Mouse (Mus musculus): Measurements from ENCODE around the gene Ube3b. TPM values are rescaled to one million over a fixed set of nuclear protein-coding genes. Genes with fewer than 3 reads are reported as not detected.

Gene Ube3b
- polyA plus RNA-seq, 1 experiment from 2014 or later, result 59.4 TPM

DNA sequence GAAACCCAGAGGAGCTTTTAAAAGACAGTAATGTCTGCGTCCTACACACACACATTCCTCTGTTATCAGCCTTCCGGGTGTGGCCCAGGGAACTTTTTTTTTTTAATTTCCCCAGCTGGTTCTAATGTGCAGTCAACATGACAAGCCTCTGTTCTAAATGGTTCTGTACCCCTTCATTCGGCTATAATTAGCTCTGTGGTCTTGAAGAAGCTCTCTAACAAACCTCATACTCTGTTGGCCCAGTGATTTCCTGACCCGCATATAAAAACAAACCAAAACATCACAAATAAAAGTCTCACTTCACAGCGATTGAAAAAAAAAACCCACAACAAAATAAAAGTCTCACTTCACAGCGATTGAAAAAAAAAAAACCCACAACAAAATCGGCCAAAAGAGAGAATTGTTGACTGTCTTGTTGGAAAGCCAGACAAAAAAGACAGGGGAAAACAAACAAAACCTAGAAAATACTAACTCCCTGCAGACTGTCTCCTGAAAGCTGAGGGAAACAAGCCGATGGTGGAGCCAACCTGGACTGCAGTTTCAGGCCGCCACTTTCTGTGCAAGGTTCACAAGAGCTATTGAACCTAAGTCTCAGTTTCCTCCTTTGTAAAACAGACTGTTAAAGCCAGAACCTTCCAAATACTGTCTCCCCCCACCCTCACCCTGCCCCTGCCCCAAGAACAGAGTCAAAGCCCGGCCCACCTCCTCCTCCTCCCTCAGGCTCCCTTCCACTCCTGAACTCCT lies 2.1 kb upstream of the Ube3b start:
- H3K9me3 ChIP-seq, result no peaks in the 10 kb centered on the region
- H3K9ac ChIP-seq (replicated peaks), result peak overlapping the region; percentile 93; the same call in 1 of the 2 replicates
- peak overlapping the region; percentile 85 for H3K4me2 ChIP-seq (replicated peaks)
- peaks cover 41% of the 10 kb centered on the region for H3K4me1 ChIP-seq
- H3K4me3 ChIP-seq, result peak overlapping the region; percentile 88
- no peak for ATAC-seq (ENCODE audit: low FRiP score, low read depth)
- 78% methylated on average over 10 of the region's 10 CpGs for WGBS
- H3K36me3 ChIP-seq, result peaks cover 30% of the 10 kb centered on the region
- H3K27me3 ChIP-seq, result no peaks in the 10 kb centered on the region
- 0 out of 2 replicates have a peak overlapping the region, but pooled peaks have one; percentile 35 for H3K27ac ChIP-seq (replicated peaks)

DNA sequence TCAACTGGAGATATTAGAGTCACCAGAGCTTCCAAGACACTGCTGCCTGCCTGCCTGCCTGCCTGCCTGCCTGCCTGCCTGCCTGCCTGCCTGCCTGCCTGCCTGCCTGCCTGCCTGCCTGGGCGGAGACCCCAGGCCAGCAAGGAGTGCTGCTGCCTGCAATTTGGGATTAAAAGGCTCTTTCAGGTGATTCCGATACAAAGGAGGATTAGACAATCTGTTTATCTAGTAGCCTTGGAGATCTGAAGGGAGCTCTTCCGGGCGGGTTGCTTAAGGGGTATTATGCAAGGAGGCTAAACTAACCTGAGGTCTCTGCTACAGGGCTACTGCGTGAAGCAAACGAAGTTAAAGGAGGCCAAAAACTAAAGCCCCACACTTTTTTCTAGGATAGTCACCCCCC lies 1.5 kb upstream of the Ube3b start:
- H3K27ac ChIP-seq (replicated peaks), result 0 out of 2 replicates have a peak overlapping the region, but pooled peaks have one; percentile 35
- H3K9me3 ChIP-seq, result no peaks in the 10 kb centered on the region

GRCm38 (mm10) chr5:114379763-114380162 lies 644 bp upstream of the Ube3b start:
- Histone ChIP-seq H3K4me3 (peak overlapping the region; percentile 88), H3K27me3 (no peaks in the 10 kb centered on the region), H3K36me3 (peaks cover 22% of the 10 kb centered on the region), H3K9ac (replicated peaks) (peak overlapping the region; percentile 93), H3K4me2 (replicated peaks) (peak overlapping the region; percentile 85), H3K27ac (replicated peaks) (peak overlapping the region; percentile 90), H3K9me3 (no peaks in the 10 kb centered on the region), H3K4me1 (peaks cover 38% of the 10 kb centered on the region)
- 2% methylated on average over 20 of the region's 20 CpGs for WGBS
- ATAC-seq (ENCODE audit: low FRiP score, low read depth), result peak; percentile 61

More for the DNA sequence above, 1.5 kb upstream of the Ube3b start:
- no peaks in the 10 kb centered on the region for H3K27me3 ChIP-seq
- peak overlapping the region; percentile 85 for H3K4me2 ChIP-seq (replicated peaks)
- H3K4me1 ChIP-seq, result peaks cover 38% of the 10 kb centered on the region
- H3K4me3 ChIP-seq, result peak overlapping the region; percentile 88
- H3K36me3 ChIP-seq, result peaks cover 24% of the 10 kb centered on the region
- ATAC-seq (ENCODE audit: low FRiP score, low read depth), result no peak
- WGBS, result 21% methylated on average over 6 of the region's 6 CpGs
- H3K9ac ChIP-seq (replicated peaks), result peak overlapping the region; percentile 93

DNA sequence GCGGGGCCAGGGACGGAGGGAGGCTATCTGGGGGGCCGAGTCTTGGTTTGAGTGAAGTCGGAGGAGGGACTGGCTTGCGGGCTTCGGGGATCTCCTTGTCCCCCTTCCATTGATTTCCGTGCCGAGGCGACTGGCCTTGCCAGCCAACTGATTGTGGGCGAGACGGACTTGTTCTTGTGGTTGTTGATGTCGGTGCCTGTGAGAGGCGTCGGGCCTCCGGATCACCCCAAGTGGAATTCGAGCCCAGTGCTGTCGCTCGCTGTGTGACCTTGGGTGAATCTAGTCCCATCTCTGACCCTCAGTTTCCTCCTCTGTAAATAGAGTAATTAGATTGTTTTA lies 575 bp downstream of the Ube3b start:
- peak overlapping the region; percentile 85 for H3K4me2 ChIP-seq (replicated peaks)
- H3K36me3 ChIP-seq, result peaks cover 23% of the 10 kb centered on the region
- ATAC-seq (ENCODE audit: low FRiP score, low read depth), result no peak
- H3K27ac ChIP-seq (replicated peaks), result peak overlapping the region; percentile 90
- peak overlapping the region; percentile 93 for H3K9ac ChIP-seq (replicated peaks)
- H3K4me1 ChIP-seq, result peaks cover 38% of the 10 kb centered on the region
- peak overlapping the region; percentile 88 for H3K4me3 ChIP-seq
- 0% methylated on average over 17 of the region's 18 CpGs for WGBS
- no peaks in the 10 kb centered on the region for H3K27me3 ChIP-seq
- no peaks in the 10 kb centered on the region for H3K9me3 ChIP-seq

GRCm38 (mm10) chr5:114383184-114383904 lies 2.9 kb downstream of the Ube3b start:
- H3K4me1 ChIP-seq, result peaks cover 26% of the 10 kb centered on the region
- no peaks in the 10 kb centered on the region for H3K9me3 ChIP-seq
- ATAC-seq (ENCODE audit: low FRiP score, low read depth), result no peak
- no peak overlapping the region for H3K27ac ChIP-seq (replicated peaks)
- H3K4me3 ChIP-seq, result no peak overlapping the region
- H3K4me2 ChIP-seq (replicated peaks), result no peak overlapping the region
- H3K9ac ChIP-seq (replicated peaks), result no peak overlapping the region
- WGBS, result 74% methylated on average over 9 of the region's 9 CpGs
- no peaks in the 10 kb centered on the region for H3K27me3 ChIP-seq
- peaks cover 43% of the 10 kb centered on the region for H3K36me3 ChIP-seq

DNA sequence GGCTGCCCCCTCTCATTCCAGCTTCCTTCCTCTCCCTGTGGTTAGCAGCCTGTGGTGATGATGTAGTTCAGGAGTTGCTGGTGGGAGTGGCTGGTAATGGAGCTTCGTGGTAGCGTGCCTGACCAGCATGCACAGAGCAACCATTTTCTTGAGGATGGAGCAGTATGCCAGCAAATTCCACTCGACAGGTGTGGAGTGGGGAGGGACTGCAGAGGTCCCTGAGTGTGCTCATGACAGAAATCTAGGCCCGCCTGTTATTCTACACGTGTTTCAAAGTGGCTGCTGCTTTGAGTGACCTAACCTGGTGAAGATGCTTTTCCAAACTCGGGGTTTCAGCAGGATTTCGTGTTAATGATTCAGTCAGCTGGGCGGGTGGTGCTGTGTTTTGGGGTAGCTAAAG lies 4.0 kb downstream of the Ube3b start:
- no peak for ATAC-seq (ENCODE audit: low FRiP score, low read depth)
- Histone ChIP-seq H3K9ac (replicated peaks) (no peak overlapping the region), H3K9me3 (no peaks in the 10 kb centered on the region), H3K4me2 (replicated peaks) (no peak overlapping the region), H3K36me3 (peaks cover 54% of the 10 kb centered on the region), H3K4me3 (no peak overlapping the region), H3K27me3 (no peaks in the 10 kb centered on the region), H3K27ac (replicated peaks) (no peak overlapping the region), H3K4me1 (peaks cover 15% of the 10 kb centered on the region)
- WGBS, result 95% methylated on average over 8 of the region's 8 CpGs

- Histone ChIP-seq H3K9me3 (no peaks in the 10 kb centered on the region), H3K27ac (replicated peaks) (no peak overlapping the region), H3K4me2 (replicated peaks) (no peak overlapping the region), H3K27me3 (no peaks in the 10 kb centered on the region), H3K4me3 (no peak overlapping the region), H3K9ac (replicated peaks) (no peak overlapping the region), H3K4me1 (no peaks in the 10 kb centered on the region), H3K36me3 (peaks cover 98% of the 10 kb centered on the region)
- 88% methylated on average over 9 of the region's 9 CpGs for WGBS
- no peak for ATAC-seq (ENCODE audit: low FRiP score, low read depth)
Observed at GRCm38 (mm10) chr5:114393169-114393568, 12.8 kb downstream of the Ube3b start.

GRCm38 (mm10) chr5:114406592-114406991 lies 26.2 kb downstream of the Ube3b start:
- Histone ChIP-seq H3K27me3 (no peaks in the 10 kb centered on the region), H3K4me2 (replicated peaks) (no peak overlapping the region), H3K4me3 (no peak overlapping the region), H3K9ac (replicated peaks) (no peak overlapping the region), H3K27ac (replicated peaks) (no peak overlapping the region), H3K4me1 (no peaks in the 10 kb centered on the region), H3K9me3 (no peaks in the 10 kb centered on the region), H3K36me3 (peaks cover 100% of the 10 kb centered on the region)
- WGBS, result 90% methylated on average over 14 of the region's 14 CpGs
- ATAC-seq (ENCODE audit: low FRiP score, low read depth), result no peak

DNA sequence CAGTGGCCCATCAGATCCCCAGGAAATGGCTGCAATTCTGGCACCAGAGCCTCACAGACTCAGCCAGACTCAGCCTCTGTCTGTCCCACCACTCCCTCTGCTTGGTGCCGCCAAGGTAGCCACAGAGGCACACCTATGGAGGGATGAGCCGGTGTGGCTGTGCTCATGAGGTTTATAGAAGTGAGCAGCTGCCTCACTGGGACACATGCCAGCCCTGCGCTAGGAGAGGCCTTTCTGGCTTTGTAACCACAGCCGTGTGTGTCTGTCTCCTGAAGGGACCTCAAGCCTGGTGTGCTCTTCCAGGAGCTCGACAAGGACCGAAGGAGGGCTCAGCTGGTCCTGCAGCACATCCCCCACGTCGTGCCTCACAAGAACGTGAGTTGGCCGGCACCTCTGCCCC lies 26.9 kb downstream of the Ube3b start:
- no peak overlapping the region for H3K4me3 ChIP-seq
- WGBS, result 94% methylated on average over 10 of the region's 10 CpGs
- no peak overlapping the region for H3K4me2 ChIP-seq (replicated peaks)
- H3K9ac ChIP-seq (replicated peaks), result no peak overlapping the region
- no peak for ATAC-seq (ENCODE audit: low FRiP score, low read depth)
- H3K27ac ChIP-seq (replicated peaks), result no peak overlapping the region
- peaks cover 100% of the 10 kb centered on the region for H3K36me3 ChIP-seq
- H3K4me1 ChIP-seq, result no peaks in the 10 kb centered on the region
- no peaks in the 10 kb centered on the region for H3K27me3 ChIP-seq
- H3K9me3 ChIP-seq, result no peaks in the 10 kb centered on the region

GRCm38 (mm10) chr5:114407810-114408209 lies 27.4 kb downstream of the Ube3b start:
- Histone ChIP-seq H3K9me3 (no peaks in the 10 kb centered on the region), H3K4me3 (no peak overlapping the region), H3K27ac (replicated peaks) (no peak overlapping the region), H3K4me2 (replicated peaks) (no peak overlapping the region), H3K9ac (replicated peaks) (no peak overlapping the region), H3K27me3 (no peaks in the 10 kb centered on the region), H3K36me3 (peaks cover 100% of the 10 kb centered on the region), H3K4me1 (no peaks in the 10 kb centered on the region)
- ATAC-seq (ENCODE audit: low FRiP score, low read depth), result no peak
- WGBS, result 89% methylated on average over 9 of the region's 9 CpGs

- Histone ChIP-seq H3K9me3 (no peaks in the 10 kb centered on the region), H3K4me2 (replicated peaks) (no peak overlapping the region), H3K27ac (replicated peaks) (no peak overlapping the region), H3K4me3 (no peak overlapping the region), H3K4me1 (no peaks in the 10 kb centered on the region), H3K9ac (replicated peaks) (no peak overlapping the region), H3K36me3 (peaks cover 100% of the 10 kb centered on the region), H3K27me3 (no peaks in the 10 kb centered on the region)
- ATAC-seq (ENCODE audit: low FRiP score, low read depth), result no peak
- 91% methylated on average over 11 of the region's 11 CpGs for WGBS
Observed at GRCm38 (mm10) chr5:114408846-114409245, 28.4 kb downstream of the Ube3b start.

DNA sequence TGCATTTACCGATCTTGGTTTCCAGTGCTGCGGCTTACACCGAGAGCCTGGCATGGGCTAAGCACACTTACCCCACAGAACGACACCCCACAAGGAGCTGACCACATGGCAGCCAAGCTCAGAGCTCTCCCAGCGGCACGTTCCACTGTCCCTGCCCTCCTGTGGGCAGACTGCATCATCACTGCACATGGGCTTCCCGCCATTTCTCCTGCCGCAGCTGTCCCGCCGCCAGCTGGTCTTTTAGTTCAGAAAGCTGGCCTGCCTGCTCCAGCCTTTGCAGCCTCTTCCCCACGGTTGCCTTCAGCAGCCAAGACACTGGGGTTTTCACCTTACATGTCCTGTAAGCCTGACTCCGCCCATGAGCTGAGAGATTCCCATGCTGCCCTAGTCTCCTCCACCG lies 30.0 kb downstream of the Ube3b start:
- no peak overlapping the region for H3K4me2 ChIP-seq (replicated peaks)
- 88% methylated on average over 13 of the region's 13 CpGs for WGBS
- peaks cover 100% of the 10 kb centered on the region for H3K36me3 ChIP-seq
- no peaks in the 10 kb centered on the region for H3K4me1 ChIP-seq
- no peaks in the 10 kb centered on the region for H3K9me3 ChIP-seq
- H3K27me3 ChIP-seq, result no peaks in the 10 kb centered on the region
- no peak overlapping the region for H3K27ac ChIP-seq (replicated peaks)
- no peak overlapping the region for H3K9ac ChIP-seq (replicated peaks)
- no peak overlapping the region for H3K4me3 ChIP-seq
- no peak for ATAC-seq (ENCODE audit: low FRiP score, low read depth)
